Mouse (Mus musculus) bone marrow, adult 2 months (tissue): ENCODE results near the gene Grip1.

Experiments used
- CTCF ChIP-seq: fragments of 200-500 bp; IDR thresholded peaks from 2 replicates; pipeline ENCODE4 v1.5.1; 2011; ENCODE audit warnings: low read length, control low read depth; ENCODE audit not compliant: control insufficient read depth, insufficient read depth
- POLR2A ChIP-seq: fragments of 200-500 bp; IDR thresholded peaks from 2 replicates; pipeline ENCODE4 v1.6.1; 2011; ENCODE audit warnings: low read depth, mild to moderate bottlenecking, control low read depth, low read length, borderline replicate concordance; ENCODE audit not compliant: control insufficient read depth

- TF ChIP-seq CTCF (no peak), POLR2A (no peak)
These were observed 11.9 kb upstream of the Grip1 start for GRCm38 (mm10) chr10:119441743-119442142.
